Mouse (Mus musculus) limb, embryonic 15.5 days (tissue): ENCODE data around the gene Rtkn2. TPM values are rescaled to one million over a fixed set of nuclear protein-coding genes. Genes with fewer than 3 reads are reported as not detected.

ENCODE experiments used
- ATAC-seq: fragments of 200-750 bp; cut with Nextera tagmentation; 2 replicates; pipeline ENCODE4 v1.8.0; 2017; ENCODE audit warnings: low read depth, moderate TSS enrichment; ENCODE audit not compliant: insufficient number of reproducible peaks, low FRiP score, low TSS enrichment
- H3K27ac ChIP-seq: fragments of 300-500 bp; sonication (generic); 2 replicates; pipeline ENCODE4 v1.5.1; 2015; ENCODE audit warnings: moderate library complexity, mild to moderate bottlenecking, inconsistent platforms
- H3K27me3 ChIP-seq: fragments of 300-500 bp; sonication (generic); 2 replicates; pipeline ENCODE4 v1.6.1; 2015; ENCODE audit warnings: inconsistent platforms
- H3K36me3 ChIP-seq: fragments of 300-500 bp; sonication (generic); 2 replicates; pipeline ENCODE4 v1.6.1; 2015; ENCODE audit warnings: inconsistent platforms
- H3K4me1 ChIP-seq: fragments of 300-500 bp; sonication (generic); 2 replicates; pipeline ENCODE4 v1.6.1; 2015; ENCODE audit warnings: inconsistent platforms
- H3K4me2 ChIP-seq: fragments of 300-500 bp; sonication (generic); 2 replicates; pipeline ENCODE4 v1.6.1; 2015; ENCODE audit warnings: mild to moderate bottlenecking, inconsistent platforms
- H3K4me3 ChIP-seq: fragments of 300-500 bp; sonication (generic); 2 replicates; pipeline ENCODE4 v1.5.1; 2015; ENCODE audit warnings: mild to moderate bottlenecking, inconsistent platforms
- H3K9ac ChIP-seq: fragments of 300-500 bp; sonication (generic); 2 replicates; pipeline ENCODE4 v1.6.1; 2015; ENCODE audit warnings: inconsistent platforms
- H3K9me3 ChIP-seq: fragments of 300-500 bp; sonication (generic); 2 replicates; pipeline ENCODE4 v1.6.1; 2016; ENCODE audit warnings: inconsistent platforms
- WGBS: fragments of 180-500 bp; shearing (Covaris S2); methylation state at CpG from one replicate; pipeline ENCODE4 v1.1.7; 2015; 5-methylcytosine and 5-hydroxymethylcytosine counted together
- polyA plus RNA-seq: library from polyadenylated mRNA; unstranded; fragments of >200 nt; fragmentation: Nextera tagmentation; extraction: Ambion mirVana; gene quantifications from 2 replicates; pipeline ENCODE4 v1.2.1, GENCODE M21; 2015

The Rtkn2 gene
- polyA plus RNA-seq, 1 experiment from 2014 or later = 6.0 TPM

- 77% methylated on average over 8 of the region's 8 CpGs for WGBS
- Histone ChIP-seq H3K9me3 (no peaks in the 10 kb centered on the region), H3K9ac (no peak overlapping the region)
These were observed 69.4 kb downstream of the Rtkn2 start for GRCm38 (mm10) chr10:68048641-68049305.

GRCm38 (mm10) chr10:68050882-68051281, 71.5 kb downstream of the Rtkn2 start:
- H3K9ac ChIP-seq = no peak overlapping the region
- no peaks in the 10 kb centered on the region for H3K4me1 ChIP-seq
- WGBS = 91% methylated on average over 13 of the region's 13 CpGs
- H3K4me3 ChIP-seq = no peak overlapping the region
- ATAC-seq = no peak
- no peaks in the 10 kb centered on the region for H3K9me3 ChIP-seq
- no peak overlapping the region for H3K4me2 ChIP-seq
- no peaks in the 10 kb centered on the region; the same call in 1 of the 2 replicates for H3K36me3 ChIP-seq
- no peak overlapping the region for H3K27ac ChIP-seq
- H3K27me3 ChIP-seq = no peaks in the 10 kb centered on the region

More at GRCm38 (mm10) chr10:68048641-68049305, 69.4 kb downstream of the Rtkn2 start:
- Histone ChIP-seq H3K4me2 (no peak overlapping the region), H3K4me3 (no peak overlapping the region), H3K27me3 (no peaks in the 10 kb centered on the region), H3K4me1 (no peaks in the 10 kb centered on the region), H3K27ac (no peak overlapping the region), H3K36me3 (no peaks in the 10 kb centered on the region; the same call in 1 of the 2 replicates)
- ATAC-seq = no peak

- H3K9ac ChIP-seq = no peak overlapping the region
- ATAC-seq = no peak
- WGBS = 87% methylated on average over 14 of the region's 14 CpGs
These were observed 72.1 kb downstream of the Rtkn2 start for GRCm38 (mm10) chr10:68051316-68051933.

GRCm38 (mm10) chr10:68052307-68052706, 72.9 kb downstream of the Rtkn2 start:
- ATAC-seq = no peak

More at GRCm38 (mm10) chr10:68051316-68051933, 72.1 kb downstream of the Rtkn2 start:
- no peak overlapping the region for H3K4me2 ChIP-seq
- H3K9me3 ChIP-seq = no peaks in the 10 kb centered on the region
- no peaks in the 10 kb centered on the region for H3K27me3 ChIP-seq
- H3K36me3 ChIP-seq = no peaks in the 10 kb centered on the region; the same call in 1 of the 2 replicates
- H3K27ac ChIP-seq = no peak overlapping the region
- no peaks in the 10 kb centered on the region for H3K4me1 ChIP-seq
- H3K4me3 ChIP-seq = no peak overlapping the region

GRCm38 (mm10) chr10:68054131-68054530, 74.8 kb downstream of the Rtkn2 start:
- Histone ChIP-seq H3K9ac (no peak overlapping the region), H3K4me3 (no peak overlapping the region), H3K4me1 (no peaks in the 10 kb centered on the region), H3K36me3 (no peaks in the 10 kb centered on the region), H3K9me3 (no peaks in the 10 kb centered on the region), H3K27me3 (no peaks in the 10 kb centered on the region), H3K4me2 (no peak overlapping the region), H3K27ac (no peak overlapping the region)
- no peak for ATAC-seq
- WGBS = 78% methylated on average over 5 of the region's 5 CpGs

More at GRCm38 (mm10) chr10:68052307-68052706, 72.9 kb downstream of the Rtkn2 start:
- no peaks in the 10 kb centered on the region for H3K27me3 ChIP-seq
- H3K9me3 ChIP-seq = no peaks in the 10 kb centered on the region
- H3K4me1 ChIP-seq = no peaks in the 10 kb centered on the region
- no peak overlapping the region for H3K4me3 ChIP-seq
- no peak overlapping the region for H3K4me2 ChIP-seq
- WGBS = 90% methylated on average over 8 of the region's 8 CpGs
- H3K36me3 ChIP-seq = no peaks in the 10 kb centered on the region; the same call in 1 of the 2 replicates
- H3K27ac ChIP-seq = no peak overlapping the region
- no peak overlapping the region for H3K9ac ChIP-seq

- ATAC-seq = no peak
- Histone ChIP-seq H3K36me3 (no peaks in the 10 kb centered on the region), H3K9ac (no peak overlapping the region), H3K4me3 (no peak overlapping the region), H3K4me1 (no peaks in the 10 kb centered on the region), H3K27ac (no peak overlapping the region), H3K9me3 (no peaks in the 10 kb centered on the region), H3K27me3 (no peaks in the 10 kb centered on the region), H3K4me2 (no peak overlapping the region)
- WGBS = 83% methylated on average over 6 of the region's 6 CpGs
These were observed 75.3 kb downstream of the Rtkn2 start for GRCm38 (mm10) chr10:68054706-68055105.

- H3K9ac ChIP-seq = no peak overlapping the region
- no peaks in the 10 kb centered on the region for H3K9me3 ChIP-seq
- no peaks in the 10 kb centered on the region for H3K4me1 ChIP-seq
- H3K36me3 ChIP-seq = no peaks in the 10 kb centered on the region
- H3K27ac ChIP-seq = no peak overlapping the region
- 90% methylated on average over 3 of the region's 3 CpGs for WGBS
- no peaks in the 10 kb centered on the region for H3K27me3 ChIP-seq
- ATAC-seq = no peak
- H3K4me2 ChIP-seq = no peak overlapping the region
- H3K4me3 ChIP-seq = no peak overlapping the region
These were observed 78.5 kb downstream of the Rtkn2 start for GRCm38 (mm10) chr10:68057841-68058240.

- no peak for ATAC-seq
- H3K4me1 ChIP-seq = no peaks in the 10 kb centered on the region
- no peak overlapping the region for H3K4me2 ChIP-seq
- H3K36me3 ChIP-seq = no peaks in the 10 kb centered on the region
- no peak overlapping the region for H3K27ac ChIP-seq
- H3K9ac ChIP-seq = no peak overlapping the region
- no peak overlapping the region for H3K4me3 ChIP-seq
- H3K27me3 ChIP-seq = no peaks in the 10 kb centered on the region
- no peaks in the 10 kb centered on the region for H3K9me3 ChIP-seq
- 100% methylated on average over 1 of the region's 1 CpGs for WGBS
These were observed 79.0 kb downstream of the Rtkn2 start for GRCm38 (mm10) chr10:68058378-68058777.

GRCm38 (mm10) chr10:68060590-68061248, 81.3 kb downstream of the Rtkn2 start:
- Histone ChIP-seq H3K9ac (no peak overlapping the region), H3K36me3 (no peaks in the 10 kb centered on the region), H3K4me3 (no peak overlapping the region), H3K27me3 (no peaks in the 10 kb centered on the region), H3K4me2 (no peak overlapping the region), H3K9me3 (no peaks in the 10 kb centered on the region), H3K27ac (peak overlapping the region; percentile 67; the same call in 1 of the 2 replicates), H3K4me1 (0 out of 2 replicates have a peak, but pooled peaks cover 4% of the 10 kb centered on the region)
- no peak for ATAC-seq
- WGBS = 55% methylated on average over 16 of the region's 16 CpGs

- H3K4me2 ChIP-seq = no peak overlapping the region
- H3K4me3 ChIP-seq = no peak overlapping the region
- no peaks in the 10 kb centered on the region for H3K9me3 ChIP-seq
- H3K27me3 ChIP-seq = no peaks in the 10 kb centered on the region
- H3K4me1 ChIP-seq = 0 out of 2 replicates have a peak, but pooled peaks cover 4% of the 10 kb centered on the region
- H3K9ac ChIP-seq = no peak overlapping the region
- peak overlapping the region; percentile 67; the same call in 1 of the 2 replicates for H3K27ac ChIP-seq
- ATAC-seq = no peak
- 39% methylated on average over 8 of the region's 8 CpGs for WGBS
- no peaks in the 10 kb centered on the region for H3K36me3 ChIP-seq
These were observed 81.9 kb downstream of the Rtkn2 start for GRCm38 (mm10) chr10:68061249-68061615.

- Histone ChIP-seq H3K27ac (no peak overlapping the region), H3K4me3 (no peak overlapping the region), H3K9me3 (no peaks in the 10 kb centered on the region), H3K27me3 (no peaks in the 10 kb centered on the region), H3K4me1 (0 out of 2 replicates have a peak, but pooled peaks cover 4% of the 10 kb centered on the region), H3K36me3 (no peaks in the 10 kb centered on the region), H3K9ac (no peak overlapping the region), H3K4me2 (no peak overlapping the region)
- no peak for ATAC-seq
- WGBS = 59% methylated on average over 8 of the region's 8 CpGs
These were observed 84.6 kb downstream of the Rtkn2 start for GRCm38 (mm10) chr10:68063806-68064545.
